Mouse (Mus musculus): ENCODE data around the gene Gm15262. TPM values are rescaled to one million over a fixed set of nuclear protein-coding genes. Genes with fewer than 3 reads are reported as not detected.
"Not testable (repeated sequence)": the region's sequence is repeated elsewhere in the genome, so short reads cannot be mapped to it uniquely, and the experiment has no call there.

The Gm15262 gene
- not detected in 2 replicates for polyA plus RNA-seq (2014; fragmentation: Nextera tagmentation; extraction: Ambion mirVana)

GRCm38 (mm10) chrX:161287156-161287555, at the start of gene Gm15262:
Gm15262 (plus strand) TSS chrX:161287456.
- not testable (repeated sequence) for H3K9me3 ChIP-seq (ENCODE audit: control insufficient read depth, low read length); H3K36me3 ChIP-seq (ENCODE audit: control insufficient read depth, insufficient read depth, low read length); H3K4me2 ChIP-seq (ENCODE audit: low read length); H3K4me1 ChIP-seq (ENCODE audit: control insufficient read depth, insufficient read depth, low read length); H3K27ac ChIP-seq (replicated peaks; ENCODE audit: low read depth, low read length); H3K27me3 ChIP-seq (ENCODE audit: control insufficient read depth, insufficient read depth, low read length); ATAC-seq (ENCODE audit: low FRiP score, low TSS enrichment); DNase-seq; H3K9ac ChIP-seq (replicated peaks; ENCODE audit: low read length); H3K4me3 ChIP-seq (replicated peaks; ENCODE audit: low read depth, low read length)
- 75% methylated on average over 2 of the region's 2 CpGs for WGBS

GRCm38 (mm10) chrX:161308131-161308530, 20.9 kb downstream of the Gm15262 start:
- Histone ChIP-seq H3K4me3 (replicated peaks; ENCODE audit: low read depth, low read length) (no peak overlapping the region), H3K4me2 (ENCODE audit: low read length) (no peak overlapping the region), H3K27me3 (ENCODE audit: control insufficient read depth, insufficient read depth, low read length) (no peaks in the 10 kb centered on the region), H3K9me3 (ENCODE audit: control insufficient read depth, low read length) (no peaks in the 10 kb centered on the region), H3K4me1 (ENCODE audit: control insufficient read depth, insufficient read depth, low read length) (no peaks in the 10 kb centered on the region), H3K27ac (replicated peaks; ENCODE audit: low read depth, low read length) (no peak overlapping the region), H3K36me3 (ENCODE audit: control insufficient read depth, insufficient read depth, low read length) (no peaks in the 10 kb centered on the region), H3K9ac (replicated peaks; ENCODE audit: low read length) (no peak overlapping the region)
- 81% methylated on average over 1 of the region's 1 CpGs for WGBS
- DNase-seq, result no peak
- ATAC-seq (ENCODE audit: low FRiP score, low TSS enrichment), result no peak

GRCm38 (mm10) chrX:161316443-161316842, 29.2 kb downstream of the Gm15262 start:
- DNase-seq (peak; percentile 9), ATAC-seq (ENCODE audit: low FRiP score, low TSS enrichment) (no peak)
- no peaks in the 10 kb centered on the region for H3K4me1 ChIP-seq (ENCODE audit: control insufficient read depth, insufficient read depth, low read length)
- no peaks in the 10 kb centered on the region for H3K36me3 ChIP-seq (ENCODE audit: control insufficient read depth, insufficient read depth, low read length)
- no peak overlapping the region for H3K27ac ChIP-seq (replicated peaks; ENCODE audit: low read depth, low read length)
- H3K9me3 ChIP-seq (ENCODE audit: control insufficient read depth, low read length), result no peaks in the 10 kb centered on the region
- no peaks in the 10 kb centered on the region for H3K27me3 ChIP-seq (ENCODE audit: control insufficient read depth, insufficient read depth, low read length)
- H3K4me3 ChIP-seq (replicated peaks; ENCODE audit: low read depth, low read length), result no peak overlapping the region
- no peak overlapping the region for H3K9ac ChIP-seq (replicated peaks; ENCODE audit: low read length)
- no peak overlapping the region for H3K4me2 ChIP-seq (ENCODE audit: low read length)

- Histone ChIP-seq H3K36me3 (ENCODE audit: control insufficient read depth, insufficient read depth, low read length) (no peaks in the 10 kb centered on the region), H3K4me1 (ENCODE audit: control insufficient read depth, insufficient read depth, low read length) (no peaks in the 10 kb centered on the region), H3K9ac (replicated peaks; ENCODE audit: low read length) (no peak overlapping the region), H3K27me3 (ENCODE audit: control insufficient read depth, insufficient read depth, low read length) (no peaks in the 10 kb centered on the region), H3K4me3 (replicated peaks; ENCODE audit: low read depth, low read length) (no peak overlapping the region), H3K4me2 (ENCODE audit: low read length) (no peak overlapping the region), H3K27ac (replicated peaks; ENCODE audit: low read depth, low read length) (no peak overlapping the region), H3K9me3 (ENCODE audit: control insufficient read depth, low read length) (no peaks in the 10 kb centered on the region)
- 37% methylated on average over 11 of the region's 11 CpGs for WGBS
- DNase-seq (peak; percentile 31), ATAC-seq (ENCODE audit: low FRiP score, low TSS enrichment) (no peak)
These were observed 83.7 kb downstream of the Gm15262 start for GRCm38 (mm10) chrX:161370927-161371326.

GRCm38 (mm10) chrX:161371461-161371860, 84.2 kb downstream of the Gm15262 start:
- DNase-seq, result no peak
- Histone ChIP-seq H3K4me3 (replicated peaks; ENCODE audit: low read depth, low read length) (no peak overlapping the region), H3K27me3 (ENCODE audit: control insufficient read depth, insufficient read depth, low read length) (no peaks in the 10 kb centered on the region), H3K27ac (replicated peaks; ENCODE audit: low read depth, low read length) (no peak overlapping the region), H3K9me3 (ENCODE audit: control insufficient read depth, low read length) (no peaks in the 10 kb centered on the region), H3K4me1 (ENCODE audit: control insufficient read depth, insufficient read depth, low read length) (no peaks in the 10 kb centered on the region), H3K9ac (replicated peaks; ENCODE audit: low read length) (no peak overlapping the region), H3K36me3 (ENCODE audit: control insufficient read depth, insufficient read depth, low read length) (no peaks in the 10 kb centered on the region), H3K4me2 (ENCODE audit: low read length) (no peak overlapping the region)
- no peak for ATAC-seq (ENCODE audit: low FRiP score, low TSS enrichment)
- 64% methylated on average over 3 of the region's 3 CpGs for WGBS

GRCm38 (mm10) chrX:161375568-161375967, 88.3 kb downstream of the Gm15262 start:
- Histone ChIP-seq H3K4me3 (replicated peaks; ENCODE audit: low read depth, low read length) (no peak overlapping the region), H3K27ac (replicated peaks; ENCODE audit: low read depth, low read length) (no peak overlapping the region), H3K36me3 (ENCODE audit: control insufficient read depth, insufficient read depth, low read length) (no peaks in the 10 kb centered on the region), H3K9me3 (ENCODE audit: control insufficient read depth, low read length) (no peaks in the 10 kb centered on the region), H3K4me1 (ENCODE audit: control insufficient read depth, insufficient read depth, low read length) (no peaks in the 10 kb centered on the region), H3K27me3 (ENCODE audit: control insufficient read depth, insufficient read depth, low read length) (no peaks in the 10 kb centered on the region), H3K9ac (replicated peaks; ENCODE audit: low read length) (no peak overlapping the region), H3K4me2 (ENCODE audit: low read length) (no peak overlapping the region)
- peak; percentile 10 for DNase-seq
- no peak for ATAC-seq (ENCODE audit: low FRiP score, low TSS enrichment)
- WGBS, result 59% methylated on average over 1 of the region's 1 CpGs

- no peak for ATAC-seq (ENCODE audit: low FRiP score, low TSS enrichment)
- no peak overlapping the region for H3K27ac ChIP-seq (replicated peaks; ENCODE audit: low read depth, low read length)
These were observed 98.5 kb downstream of the Gm15262 start for GRCm38 (mm10) chrX:161385791-161386190.

GRCm38 (mm10) chrX:161387942-161388341, 100.7 kb downstream of the Gm15262 start:
- DNase-seq (no peak), ATAC-seq (ENCODE audit: low FRiP score, low TSS enrichment) (no peak)
- 88% methylated on average over 4 of the region's 4 CpGs for WGBS
- no peak overlapping the region for H3K27ac ChIP-seq (replicated peaks; ENCODE audit: low read depth, low read length)
- no peak overlapping the region for H3K9ac ChIP-seq (replicated peaks; ENCODE audit: low read length)
- H3K4me1 ChIP-seq (ENCODE audit: control insufficient read depth, insufficient read depth, low read length), result no peaks in the 10 kb centered on the region
- no peaks in the 10 kb centered on the region for H3K36me3 ChIP-seq (ENCODE audit: control insufficient read depth, insufficient read depth, low read length)
- no peak overlapping the region for H3K4me3 ChIP-seq (replicated peaks; ENCODE audit: low read depth, low read length)
- H3K27me3 ChIP-seq (ENCODE audit: control insufficient read depth, insufficient read depth, low read length), result no peaks in the 10 kb centered on the region
- no peak overlapping the region for H3K4me2 ChIP-seq (ENCODE audit: low read length)
- no peaks in the 10 kb centered on the region for H3K9me3 ChIP-seq (ENCODE audit: control insufficient read depth, low read length)

More at GRCm38 (mm10) chrX:161385791-161386190, 98.5 kb downstream of the Gm15262 start:
- peak; percentile 30 for DNase-seq
- Histone ChIP-seq H3K9me3 (ENCODE audit: control insufficient read depth, low read length) (no peaks in the 10 kb centered on the region), H3K4me2 (ENCODE audit: low read length) (no peak overlapping the region), H3K9ac (replicated peaks; ENCODE audit: low read length) (no peak overlapping the region), H3K4me3 (replicated peaks; ENCODE audit: low read depth, low read length) (no peak overlapping the region), H3K27me3 (ENCODE audit: control insufficient read depth, insufficient read depth, low read length) (no peaks in the 10 kb centered on the region), H3K4me1 (ENCODE audit: control insufficient read depth, insufficient read depth, low read length) (no peaks in the 10 kb centered on the region), H3K36me3 (ENCODE audit: control insufficient read depth, insufficient read depth, low read length) (no peaks in the 10 kb centered on the region)
- 34% methylated on average over 8 of the region's 8 CpGs for WGBS

GRCm38 (mm10) chrX:161399110-161399509, 111.9 kb downstream of the Gm15262 start:
- Histone ChIP-seq H3K27ac (replicated peaks; ENCODE audit: low read depth, low read length) (no peak overlapping the region), H3K4me3 (replicated peaks; ENCODE audit: low read depth, low read length) (no peak overlapping the region), H3K36me3 (ENCODE audit: control insufficient read depth, insufficient read depth, low read length) (no peaks in the 10 kb centered on the region), H3K9ac (replicated peaks; ENCODE audit: low read length) (no peak overlapping the region), H3K27me3 (ENCODE audit: control insufficient read depth, insufficient read depth, low read length) (no peaks in the 10 kb centered on the region), H3K4me1 (ENCODE audit: control insufficient read depth, insufficient read depth, low read length) (no peaks in the 10 kb centered on the region), H3K9me3 (ENCODE audit: control insufficient read depth, low read length) (no peaks in the 10 kb centered on the region), H3K4me2 (ENCODE audit: low read length) (no peak overlapping the region)
- no peak for ATAC-seq (ENCODE audit: low FRiP score, low TSS enrichment)
- peak; percentile 88 for DNase-seq
- WGBS, result 27% methylated on average over 11 of the region's 11 CpGs
